Mouse (Mus musculus) cerebellum, postnatal 10 days (tissue): ENCODE data around the gene Fzd2.
"Not testable (repeated sequence)": the region's sequence is repeated elsewhere in the genome, so short reads cannot be mapped to it uniquely, and the experiment has no call there.

Experiments
- DNase-seq, 2 experiments: peaks; one replicate each; pipeline ENCODE4 v3.0.0; 2021; ENCODE audit warnings: mixed read lengths in 2 of 2

The Fzd2 gene

GRCm38 (mm10) chr11:102604010-102604584 is at the start of gene Fzd2:
Gene Fzd2, plus strand, starts transcription at chr11:102604396.
- DNase-seq = peak; percentile 93 to 95

DNA sequence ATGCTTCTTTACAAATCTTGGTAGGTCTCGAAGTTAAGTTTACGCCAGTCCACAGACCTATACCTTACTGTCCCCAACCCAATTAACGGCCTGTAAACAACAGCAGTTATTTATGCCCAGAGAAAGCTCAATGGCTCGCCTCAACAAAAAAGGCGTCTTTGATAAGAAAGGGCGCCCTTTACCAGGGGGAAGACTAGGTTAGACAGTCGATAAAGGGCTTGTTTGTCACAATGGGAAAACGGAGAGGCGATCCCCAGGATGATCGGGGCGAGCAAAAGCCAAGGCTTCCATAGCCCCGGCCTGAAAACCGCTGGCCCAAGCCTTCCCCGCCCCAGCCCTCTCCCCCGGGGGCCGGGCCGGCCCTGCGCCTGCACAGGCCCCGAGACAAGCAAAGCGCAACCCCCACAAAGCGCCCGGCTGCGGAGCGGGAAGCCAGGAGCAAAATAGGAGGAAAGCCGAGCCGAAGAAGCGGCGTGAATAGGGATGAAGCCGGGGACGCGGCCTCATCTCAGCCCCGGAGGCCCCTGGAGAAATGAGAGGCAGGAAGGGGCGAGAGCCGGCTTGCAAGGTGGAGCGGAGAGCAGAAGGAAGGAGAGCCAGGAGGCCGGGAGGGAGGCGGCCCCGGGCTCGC is 48.7 kb upstream of the Fzd2 start:
- DNase-seq = peak in 1 of 2 experiments; percentile 68

- peak; percentile 96 to 98 for DNase-seq
These were observed 48.0 kb upstream of the Fzd2 start, which contains the start of gene Gpatch8 for GRCm38 (mm10) chr11:102556031-102556715. Gene Gpatch8, minus strand, starts transcription at chr11:102556392.

DNA sequence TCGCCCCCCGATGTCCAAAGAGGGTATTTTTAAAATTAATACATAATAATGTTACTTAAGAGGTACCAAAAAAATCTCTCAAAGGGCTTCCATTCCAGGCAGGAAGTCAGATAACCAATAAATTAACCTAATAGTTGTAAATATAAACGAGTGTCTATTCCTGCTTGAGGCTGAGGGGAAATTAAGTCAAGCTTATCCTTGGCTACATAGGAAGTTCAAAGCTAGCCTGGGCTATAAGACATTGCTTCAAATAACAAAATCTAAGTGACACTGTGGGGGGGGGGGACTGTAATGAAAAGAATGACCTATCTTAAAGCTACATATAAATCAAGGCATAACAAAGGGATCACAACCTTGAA is 47.5 kb upstream of the Fzd2 start:
- DNase-seq = no peak

GRCm38 (mm10) chr11:102557386-102557785 is 46.8 kb upstream of the Fzd2 start:
- DNase-seq = no peak

DNA sequence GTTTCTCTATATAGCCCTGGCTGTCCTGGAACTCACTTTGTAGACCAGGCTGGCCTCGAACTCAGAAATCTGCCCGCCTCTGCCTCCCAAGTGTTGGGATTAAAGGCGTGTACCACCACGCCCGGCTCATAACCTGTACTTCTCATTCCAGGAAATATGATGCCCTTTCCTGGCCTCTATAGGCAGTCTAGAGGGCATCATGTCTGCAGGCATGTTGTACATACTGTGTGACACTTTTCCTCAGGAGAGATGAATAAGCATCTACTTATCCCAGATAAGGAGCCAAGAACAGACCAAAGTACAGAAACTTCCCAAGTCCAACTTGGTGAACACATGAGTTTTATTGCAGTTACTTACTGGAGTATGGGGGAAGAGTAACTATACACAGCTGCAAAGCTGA is 45.5 kb upstream of the Fzd2 start:
- no peak for DNase-seq

DNA sequence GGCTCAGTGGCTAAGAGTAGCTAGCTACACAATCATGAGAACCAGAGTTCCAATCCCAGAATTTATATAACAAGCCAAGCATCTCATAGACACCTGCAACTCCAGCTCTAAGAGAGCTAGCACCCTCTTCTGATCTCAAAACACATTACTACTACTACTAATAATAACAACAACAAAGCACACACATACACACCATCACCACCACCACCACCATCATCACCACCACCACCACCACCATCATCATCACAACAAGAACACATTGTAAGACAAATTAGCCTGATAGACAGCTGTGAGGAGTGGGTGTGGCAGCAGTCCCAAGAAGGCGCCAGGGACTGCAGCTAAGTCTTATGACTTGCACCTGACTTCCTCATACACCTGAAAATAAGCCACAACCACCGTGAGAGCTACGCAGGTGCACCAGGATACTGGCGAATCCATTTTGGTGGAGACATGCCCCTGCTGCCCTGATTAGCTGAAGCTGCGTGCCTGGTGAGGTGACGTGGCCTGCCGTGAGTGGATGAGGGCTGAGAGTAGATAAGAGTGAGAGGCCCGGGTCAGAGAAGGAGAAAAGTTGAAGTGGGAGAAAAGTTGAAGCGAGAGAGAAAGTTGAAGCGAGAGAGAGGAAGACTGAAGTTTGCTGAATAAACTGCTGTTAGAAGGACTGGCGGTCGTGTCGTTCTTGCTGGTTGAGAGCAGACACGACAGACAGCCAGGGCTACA is 39.1 kb upstream of the Fzd2 start:
- not testable (repeated sequence) for DNase-seq

GRCm38 (mm10) chr11:102565741-102566140 is 38.5 kb upstream of the Fzd2 start:
- no peak for DNase-seq

DNA sequence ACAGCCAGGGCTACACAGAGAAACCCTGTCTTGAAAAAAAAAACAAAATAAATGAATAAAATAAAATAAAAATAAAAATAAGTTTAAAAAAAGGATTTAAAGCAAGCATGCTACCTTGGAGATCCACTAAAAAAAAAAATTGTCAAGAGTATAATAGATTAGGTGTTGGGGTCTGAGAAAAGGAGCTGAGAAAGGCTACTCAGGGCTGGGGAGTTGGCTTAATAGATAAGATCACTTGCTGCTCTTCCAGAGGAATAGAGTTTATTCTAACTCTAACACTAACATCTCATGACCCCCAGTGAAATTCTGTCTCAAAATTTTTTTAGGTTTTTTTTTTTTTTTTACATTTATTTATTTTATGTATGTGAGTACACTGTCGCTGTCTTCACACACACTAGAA is 37.9 kb upstream of the Fzd2 start:
- no peak for DNase-seq

GRCm38 (mm10) chr11:102567157-102567556 is 37.0 kb upstream of the Fzd2 start:
- DNase-seq = no peak

- DNase-seq = no peak
These were observed 36.5 kb upstream of the Fzd2 start for GRCm38 (mm10) chr11:102567723-102568122.

GRCm38 (mm10) chr11:102568191-102568590 is 36.0 kb upstream of the Fzd2 start:
- DNase-seq = peak in 1 of 2 experiments; percentile 40

DNA sequence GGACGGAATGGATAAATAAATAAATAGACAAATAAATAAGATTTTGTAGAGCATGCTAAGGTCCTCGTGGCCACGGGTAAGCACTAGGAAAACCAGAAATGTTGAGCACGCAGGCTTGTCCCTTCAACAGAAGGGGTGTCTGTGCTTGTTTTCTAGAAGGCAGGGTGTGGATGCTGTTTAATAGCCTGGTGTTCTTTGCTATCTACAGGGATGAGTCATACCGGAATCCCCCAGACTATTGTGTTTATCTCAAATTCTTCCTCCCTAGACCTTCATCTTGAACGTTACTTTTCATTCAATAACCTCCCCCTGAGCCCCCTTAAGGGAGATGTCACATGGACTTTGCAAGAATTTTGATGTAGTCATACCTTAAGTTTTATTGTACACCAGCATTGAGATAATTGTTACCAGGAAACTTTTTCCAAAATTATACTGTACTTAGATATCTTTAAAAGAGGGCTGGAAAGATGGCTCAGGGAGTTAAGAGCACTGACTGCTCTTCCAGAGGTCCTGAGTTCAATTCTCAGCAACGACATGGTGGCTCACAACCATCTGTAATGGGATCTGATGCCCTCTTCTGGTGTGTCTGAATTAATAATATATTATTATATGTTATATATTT is 35.3 kb upstream of the Fzd2 start:
- no peak for DNase-seq

GRCm38 (mm10) chr11:102572866-102573663 is 31.1 kb upstream of the Fzd2 start:
- peak; percentile 95 to 98 for DNase-seq

GRCm38 (mm10) chr11:102575034-102575433 is 29.2 kb upstream of the Fzd2 start:
- DNase-seq = no peak

DNA sequence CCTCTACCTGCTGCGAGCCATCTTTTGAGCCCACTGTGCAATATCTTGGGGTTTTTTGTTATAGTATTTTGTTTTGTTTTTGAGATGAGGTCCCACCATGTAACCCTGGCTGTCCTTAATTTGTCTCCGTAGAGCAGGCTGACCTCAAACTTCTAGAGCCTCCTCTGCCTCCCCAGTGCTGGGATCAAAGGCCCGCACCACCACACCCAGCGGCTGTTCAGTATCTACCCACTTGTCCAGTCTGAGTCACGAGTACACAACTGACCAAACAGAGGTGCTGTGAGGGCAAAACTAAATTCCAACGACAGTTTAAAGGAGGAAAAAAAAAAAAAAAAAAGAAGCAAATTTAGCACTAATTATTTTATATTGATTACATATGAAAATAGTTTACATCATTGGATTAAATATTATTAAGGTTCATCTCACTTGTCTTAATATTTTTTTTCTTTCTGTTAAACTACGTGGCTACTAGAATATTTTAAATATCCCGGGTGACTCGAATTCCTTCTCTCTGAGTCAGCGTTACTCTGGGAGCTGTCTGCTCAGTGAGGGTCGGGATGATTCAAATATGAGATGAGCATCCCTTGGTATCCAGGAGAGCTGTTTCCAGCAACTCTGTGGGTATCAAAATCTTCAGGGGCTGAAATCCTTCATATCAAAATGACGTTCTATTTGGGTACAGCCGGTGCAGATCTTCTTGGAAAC is 28.0 kb upstream of the Fzd2 start:
- no peak for DNase-seq

DNA sequence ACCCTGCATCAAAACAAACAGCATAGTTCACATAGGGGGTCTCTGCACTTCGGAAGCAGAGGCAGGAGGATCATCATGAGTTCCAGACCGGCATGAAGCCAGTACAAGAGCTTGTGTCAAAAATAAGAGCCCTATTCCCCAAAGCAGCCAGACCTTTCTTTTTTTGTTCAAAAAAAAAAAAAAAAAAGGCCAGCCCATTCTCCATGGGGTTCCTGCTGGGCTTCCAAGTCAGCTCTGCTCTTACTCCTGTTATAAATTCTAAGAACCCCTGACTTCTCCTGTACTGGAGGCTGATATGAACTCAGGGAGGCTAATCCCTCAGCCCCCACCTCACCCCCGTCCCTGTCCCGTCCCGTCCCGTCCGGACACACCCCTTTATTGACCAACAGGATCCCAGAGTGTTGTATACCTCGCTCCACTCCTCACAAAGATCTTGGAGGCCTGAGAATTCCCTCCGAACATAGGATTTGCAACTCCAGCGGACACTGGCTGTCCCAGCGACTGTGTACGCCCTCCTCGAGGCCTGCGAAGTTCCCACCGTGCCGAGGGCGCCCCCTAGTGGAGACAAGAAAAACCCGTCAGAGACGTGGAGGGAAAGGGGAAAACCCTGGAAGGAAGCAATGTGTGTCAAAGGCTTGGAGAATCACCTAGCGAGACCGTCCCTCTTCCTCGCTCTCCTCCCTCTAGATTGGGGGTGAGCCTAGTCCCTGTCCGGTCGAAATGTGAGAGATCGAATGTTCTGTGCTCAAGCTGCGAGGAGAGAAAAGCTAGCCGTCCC is 25.7 kb upstream of the Fzd2 start:
- DNase-seq = peak; percentile 85 to 87

DNA sequence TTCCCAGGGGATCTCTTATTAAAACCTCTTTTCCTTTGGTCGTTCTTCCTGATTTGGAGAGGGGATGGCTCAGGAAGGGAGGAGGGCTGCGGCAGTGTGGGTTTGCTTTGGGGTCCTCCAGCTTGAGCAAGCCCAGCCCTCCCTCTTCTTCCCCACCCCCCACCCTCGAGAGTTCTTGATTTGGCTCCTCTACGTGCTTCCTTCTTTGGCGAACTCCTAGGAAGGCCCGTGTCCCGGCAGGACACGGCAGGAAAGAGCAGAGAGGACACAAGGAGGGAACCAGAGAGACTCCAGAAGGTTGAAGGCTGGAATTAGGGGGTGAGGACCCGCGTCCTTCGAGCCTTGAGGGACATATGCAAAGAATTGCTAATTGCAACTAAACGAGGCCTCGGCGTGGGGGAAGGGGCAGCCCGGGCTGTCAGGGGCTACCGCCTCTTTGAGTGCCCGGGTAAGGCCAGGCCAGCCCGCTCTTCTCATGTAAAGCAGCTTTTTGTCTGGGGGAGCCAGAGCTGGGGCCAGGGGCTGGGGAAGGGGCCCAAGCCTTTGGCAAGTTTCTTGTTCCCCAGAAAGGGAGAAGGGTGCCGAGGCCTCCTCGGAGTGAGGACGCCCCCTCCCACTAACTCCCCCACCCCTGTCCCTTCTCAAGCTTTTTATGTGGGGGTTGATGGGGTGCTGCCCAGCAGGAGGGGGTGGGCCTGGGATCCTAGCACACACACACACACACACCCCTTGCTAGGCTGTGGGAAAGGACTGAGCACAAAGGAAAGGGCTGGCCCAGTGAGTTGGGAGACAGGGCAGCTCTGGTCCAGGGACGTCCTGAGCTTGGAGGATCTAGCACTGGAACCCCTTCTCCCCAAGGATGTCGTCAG is 24.8 kb upstream of the Fzd2 start, which contains the start of gene Gm11627:
Gm11627 (minus strand) TSS at position 297 of the 869 bp plus-strand sequence.
- DNase-seq = peak; percentile 23 to 33

DNA sequence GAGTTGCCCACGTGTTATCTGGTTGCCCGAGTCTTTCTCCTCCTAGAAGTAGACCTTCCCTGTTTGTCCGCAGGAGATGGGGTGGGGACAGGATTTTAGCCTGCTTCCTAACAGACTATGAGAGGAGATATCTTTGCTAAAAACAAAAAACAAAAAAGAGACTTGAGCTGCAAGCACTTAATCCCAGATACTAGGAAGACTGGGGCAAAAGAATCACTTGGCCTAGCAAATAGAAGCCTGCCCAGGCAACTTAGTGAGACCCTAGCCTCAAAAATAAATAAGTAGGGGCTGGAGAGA is 24.2 kb upstream of the Fzd2 start:
- no peak for DNase-seq
